Mouse (Mus musculus) kidney, postnatal 0 days (tissue): ENCODE data around the gene Tmem184b. TPM values are rescaled to one million over a fixed set of nuclear protein-coding genes. Genes with fewer than 3 reads are reported as not detected.

Source experiments
- ATAC-seq: fragments of 200-750 bp; cut with Nextera tagmentation; replicated peaks from 2 replicates; pipeline ENCODE4 v1.8.0; 2017; ENCODE audit warnings: low read depth, moderate number of reproducible peaks, moderate TSS enrichment, moderate library complexity; ENCODE audit not compliant: low FRiP score
- DNase-seq: peaks from one replicate; pipeline ENCODE4 v3.0.0-alpha.2; 2016; ENCODE audit warnings: low spot score
- H3K27ac ChIP-seq: fragments of 300-500 bp; sonication (generic); 2 replicates; pipeline ENCODE4 v1.5.1; 2014; ENCODE audit warnings: mild to moderate bottlenecking
- H3K27me3 ChIP-seq: fragments of 300-500 bp; sonication (generic); 2 replicates; pipeline ENCODE4 v1.6.1; 2014; ENCODE audit warnings: low read length, mixed read lengths; ENCODE audit not compliant: insufficient read depth
- H3K36me3 ChIP-seq: fragments of 300-500 bp; sonication (generic); 2 replicates; pipeline ENCODE4 v1.6.1; 2014; ENCODE audit warnings: low read length, mixed read lengths; ENCODE audit not compliant: insufficient read depth
- H3K4me1 ChIP-seq: fragments of 300-500 bp; sonication (generic); replicated peaks from 2 replicates; pipeline ENCODE4 v1.6.1; 2014; ENCODE audit warnings: antibody characterized with exemption, low read length, mixed read lengths; ENCODE audit not compliant: insufficient read depth
- H3K4me2 ChIP-seq: fragments of 300-500 bp; sonication (generic); 2 replicates; pipeline ENCODE4 v1.6.1; 2014; ENCODE audit warnings: mild to moderate bottlenecking, low read length, moderate library complexity, mixed read lengths
- H3K4me3 ChIP-seq: fragments of 300-500 bp; sonication (generic); replicated peaks from 2 replicates; pipeline ENCODE4 v1.5.1; 2014; ENCODE audit warnings: low read depth, low read length
- H3K9ac ChIP-seq: fragments of 300-500 bp; sonication (generic); 2 replicates; pipeline ENCODE4 v1.6.1; 2014; ENCODE audit warnings: low read depth, low read length
- H3K9me3 ChIP-seq: fragments of 300-500 bp; sonication (generic); replicated peaks from 2 replicates; pipeline ENCODE4 v1.6.1; 2016; ENCODE audit warnings: low read length, inconsistent platforms, mixed read lengths
- CTCF ChIP-seq: IDR thresholded peaks from 2 replicates; pipeline ENCODE4 v1.5.1; 2016; ENCODE audit warnings: antibody characterized with exemption, low read depth, mild to moderate bottlenecking, moderate library complexity
- WGBS: fragments of 180-500 bp; shearing (Covaris S2); extraction: QIAGEN DNeasy Blood & Tissue Kit; methylation state at CpG from one replicate; pipeline ENCODE4 v1.1.7; 2014; 5-methylcytosine and 5-hydroxymethylcytosine counted together
- polyA plus RNA-seq: library from polyadenylated mRNA; unstranded; fragments of >200 nt; fragmentation: Nextera tagmentation; extraction: Ambion mirVana; gene quantifications from 2 replicates; pipeline ENCODE4 v1.2.1, GENCODE M21; 2015

Tmem184b gene
- polyA plus RNA-seq, 1 experiment from 2014 or later: 44.4 TPM

GRCm38 (mm10) chr15:79438209-79438810 lies 34.9 kb upstream of the Tmem184b start:
- peak; percentile 24 for DNase-seq
- no peak for TF ChIP-seq CTCF
- Histone ChIP-seq H3K4me2 (peak overlapping the region; percentile 23), H3K27me3 (no peaks in the 10 kb centered on the region), H3K4me3 (no peak overlapping the region), H3K27ac (peak overlapping the region; percentile 40; the same call in 1 of the 2 replicates), H3K9ac (peak overlapping the region; percentile 37; the same call in 1 of the 2 replicates), H3K4me1 (peaks cover 56% of the 10 kb centered on the region), H3K36me3 (peaks cover 15% of the 10 kb centered on the region; the same call in 1 of the 2 replicates), H3K9me3 (no peaks in the 10 kb centered on the region)
- ATAC-seq: no peak
- 71% methylated on average over 6 of the region's 6 CpGs for WGBS

GRCm38 (mm10) chr15:79437541-79438208 lies 34.3 kb upstream of the Tmem184b start:
- Histone ChIP-seq H3K4me1 (peaks cover 58% of the 10 kb centered on the region), H3K36me3 (peaks cover 15% of the 10 kb centered on the region; the same call in 1 of the 2 replicates), H3K27ac (0 out of 2 replicates have a peak overlapping the region, but pooled peaks have one; percentile 40)

GRCm38 (mm10) chr15:79436481-79436921 lies 33.1 kb upstream of the Tmem184b start:
- peak; percentile 47 for DNase-seq
- H3K9me3 ChIP-seq: no peaks in the 10 kb centered on the region
- no peaks in the 10 kb centered on the region for H3K27me3 ChIP-seq
- peaks cover 15% of the 10 kb centered on the region for H3K36me3 ChIP-seq
- WGBS: 40% methylated on average over 7 of the region's 7 CpGs
- ATAC-seq: no peak
- peak overlapping the region; percentile 54; the same call in 1 of the 2 replicates for H3K27ac ChIP-seq
- H3K4me1 ChIP-seq: peaks cover 60% of the 10 kb centered on the region
- no peak overlapping the region for H3K4me2 ChIP-seq
- no peak for TF ChIP-seq CTCF
- H3K9ac ChIP-seq: no peak overlapping the region
- no peak overlapping the region for H3K4me3 ChIP-seq

More at GRCm38 (mm10) chr15:79437541-79438208, 34.3 kb upstream of the Tmem184b start:
- Histone ChIP-seq H3K4me2 (no peak overlapping the region), H3K9ac (no peak overlapping the region), H3K27me3 (no peaks in the 10 kb centered on the region), H3K9me3 (no peaks in the 10 kb centered on the region), H3K4me3 (no peak overlapping the region)
- WGBS: 75% methylated on average over 12 of the region's 12 CpGs
- DNase-seq: no peak
- TF ChIP-seq CTCF: no peak
- no peak for ATAC-seq

GRCm38 (mm10) chr15:79435191-79435671 lies 31.9 kb upstream of the Tmem184b start:
- H3K27ac ChIP-seq: peak overlapping the region; percentile 54
- 36% methylated on average over 7 of the region's 7 CpGs for WGBS
- H3K4me1 ChIP-seq: peaks cover 51% of the 10 kb centered on the region
- H3K27me3 ChIP-seq: no peaks in the 10 kb centered on the region
- no peak for TF ChIP-seq CTCF
- H3K4me2 ChIP-seq: peak overlapping the region; percentile 5; the same call in 1 of the 2 replicates
- H3K9ac ChIP-seq: peak overlapping the region; percentile 31; the same call in 1 of the 2 replicates
- DNase-seq (peak; percentile 43), ATAC-seq (0 out of 2 replicates have a peak, but pooled peaks have one; percentile 43)
- H3K4me3 ChIP-seq: no peak overlapping the region
- peaks cover 23% of the 10 kb centered on the region for H3K36me3 ChIP-seq
- no peaks in the 10 kb centered on the region for H3K9me3 ChIP-seq

GRCm38 (mm10) chr15:79432892-79433291 lies 29.5 kb upstream of the Tmem184b start:
- Histone ChIP-seq H3K9me3 (no peaks in the 10 kb centered on the region), H3K4me1 (peaks cover 29% of the 10 kb centered on the region), H3K9ac (no peak overlapping the region), H3K27me3 (no peaks in the 10 kb centered on the region), H3K36me3 (peaks cover 33% of the 10 kb centered on the region), H3K4me3 (no peak overlapping the region), H3K27ac (peak overlapping the region; percentile 58), H3K4me2 (0 out of 2 replicates have a peak overlapping the region, but pooled peaks have one; percentile 3)
- DNase-seq (peak; percentile 53), ATAC-seq (no peak)
- 52% methylated on average over 21 of the region's 21 CpGs for WGBS
- TF ChIP-seq CTCF: no peak

- peaks cover 28% of the 10 kb centered on the region for H3K4me1 ChIP-seq
- H3K4me2 ChIP-seq: no peak overlapping the region
- 0 out of 2 replicates have a peak overlapping the region, but pooled peaks have one; percentile 1 for H3K9ac ChIP-seq
- no peak overlapping the region for H3K4me3 ChIP-seq
- no peaks in the 10 kb centered on the region for H3K9me3 ChIP-seq
- no peak for ATAC-seq
- H3K36me3 ChIP-seq: peaks cover 30% of the 10 kb centered on the region
- DNase-seq: no peak
- no peaks in the 10 kb centered on the region for H3K27me3 ChIP-seq
- H3K27ac ChIP-seq: peak overlapping the region; percentile 58
- WGBS: 79% methylated on average over 11 of the region's 11 CpGs
- TF ChIP-seq CTCF: no peak
These were observed 29.0 kb upstream of the Tmem184b start for GRCm38 (mm10) chr15:79432328-79432727.
